Mouse (Mus musculus) kidney, embryonic 15.5 days (tissue): ENCODE measurements around the gene Gm4707. TPM values are rescaled to one million over a fixed set of nuclear protein-coding genes. Genes with fewer than 3 reads are reported as not detected.
"Not testable (repeated sequence)": the region's sequence is repeated elsewhere in the genome, so short reads cannot be mapped to it uniquely, and the experiment has no call there.

ENCODE experiments used
- ATAC-seq: fragments of 200-750 bp; cut with Nextera tagmentation; replicated peaks from 2 replicates; pipeline ENCODE4 v1.8.0; 2017; ENCODE audit warnings: moderate TSS enrichment; ENCODE audit not compliant: low FRiP score
- H3K27ac ChIP-seq: fragments of 300-500 bp; sonication (generic); 2 replicates; pipeline ENCODE4 v1.5.1; 2015; ENCODE audit warnings: mild to moderate bottlenecking, inconsistent platforms
- H3K27me3 ChIP-seq: fragments of 300-500 bp; sonication (generic); 2 replicates; pipeline ENCODE4 v1.6.1; 2015; ENCODE audit warnings: inconsistent platforms
- H3K36me3 ChIP-seq: fragments of 300-500 bp; sonication (generic); 2 replicates; pipeline ENCODE4 v1.6.1; 2015; ENCODE audit warnings: inconsistent platforms
- H3K4me1 ChIP-seq: fragments of 300-500 bp; sonication (generic); 2 replicates; pipeline ENCODE4 v1.6.1; 2015; ENCODE audit warnings: inconsistent platforms
- H3K4me2 ChIP-seq: fragments of 300-500 bp; sonication (generic); 2 replicates; pipeline ENCODE4 v1.6.1; 2015; ENCODE audit warnings: moderate library complexity, mild to moderate bottlenecking, inconsistent platforms
- H3K4me3 ChIP-seq: fragments of 300-500 bp; sonication (generic); replicated peaks from 2 replicates; pipeline ENCODE4 v1.5.1; 2015; ENCODE audit warnings: mild to moderate bottlenecking, inconsistent platforms
- H3K9ac ChIP-seq: fragments of 300-500 bp; sonication (generic); 2 replicates; pipeline ENCODE4 v1.6.1; 2015; ENCODE audit warnings: mild to moderate bottlenecking, inconsistent platforms
- H3K9me3 ChIP-seq: fragments of 300-500 bp; sonication (generic); replicated peaks from 2 replicates; pipeline ENCODE4 v1.6.1; 2016; ENCODE audit warnings: inconsistent platforms
- WGBS: fragments of 180-500 bp; shearing (Covaris S2); methylation state at CpG from one replicate; pipeline ENCODE4 v1.1.7; 2015; ENCODE audit warnings: mixed read lengths; 5-methylcytosine and 5-hydroxymethylcytosine counted together
- polyA plus RNA-seq: library from polyadenylated mRNA; unstranded; fragments of >200 nt; fragmentation: Nextera tagmentation; extraction: Ambion mirVana; gene quantifications from 2 replicates; pipeline ENCODE4 v1.2.1, GENCODE M21; 2015

Gene Gm4707
- polyA plus RNA-seq, 1 experiment from 2014 or later: 5.5 TPM

GRCm38 (mm10) chr17:71477481-71477880 lies 17.8 kb upstream of the Gm4707 start:
- no peaks in the 10 kb centered on the region for H3K36me3 ChIP-seq
- no peak overlapping the region for H3K4me3 ChIP-seq
- no peak overlapping the region for H3K9ac ChIP-seq
- H3K4me1 ChIP-seq: peaks cover 23% of the 10 kb centered on the region
- no peak for ATAC-seq
- no peaks in the 10 kb centered on the region for H3K27me3 ChIP-seq
- WGBS: 95% methylated on average over 8 of the region's 8 CpGs
- no peak overlapping the region for H3K27ac ChIP-seq
- no peaks in the 10 kb centered on the region for H3K9me3 ChIP-seq
- H3K4me2 ChIP-seq: no peak overlapping the region

- Histone ChIP-seq H3K4me1 (peaks cover 23% of the 10 kb centered on the region), H3K27me3 (no peaks in the 10 kb centered on the region), H3K4me2 (peak overlapping the region; percentile 79), H3K9ac (peak overlapping the region; percentile 92; the same call in 1 of the 2 replicates), H3K9me3 (no peaks in the 10 kb centered on the region), H3K4me3 (peak overlapping the region; percentile 98), H3K36me3 (no peaks in the 10 kb centered on the region), H3K27ac (peak overlapping the region; percentile 100; the same call in 1 of the 2 replicates)
- 70% methylated on average over 7 of the region's 7 CpGs for WGBS
- no peak for ATAC-seq
Measured at GRCm38 (mm10) chr17:71476346-71477020, 16.8 kb upstream of the Gm4707 start.

- peak overlapping the region; percentile 100 for H3K27ac ChIP-seq
- H3K4me3 ChIP-seq: peak overlapping the region; percentile 98
- H3K9ac ChIP-seq: peak overlapping the region; percentile 92
- H3K27me3 ChIP-seq: no peaks in the 10 kb centered on the region
- peak; percentile 86 for ATAC-seq
- H3K36me3 ChIP-seq: no peaks in the 10 kb centered on the region
- no peaks in the 10 kb centered on the region for H3K9me3 ChIP-seq
- WGBS: under 1% methylated on average over 31 of the region's 31 CpGs
- H3K4me1 ChIP-seq: peaks cover 23% of the 10 kb centered on the region
- peak overlapping the region; percentile 79 for H3K4me2 ChIP-seq
Measured at GRCm38 (mm10) chr17:71475705-71476089, 16.0 kb upstream of the Gm4707 start.

GRCm38 (mm10) chr17:71474762-71475704 lies 15.3 kb upstream of the Gm4707 start, which contains the start of gene Smchd1:
Gene Smchd1, minus strand, starts transcription at chr17:71475343.
- WGBS: under 1% methylated on average over 103 of the region's 109 CpGs
- peak within 1 kb of the TSS; percentile 100 for H3K27ac ChIP-seq
- no peaks in the 10 kb centered on the region for H3K9me3 ChIP-seq
- H3K4me1 ChIP-seq: peaks cover 26% of the 10 kb centered on the region
- peak within 1 kb of the TSS; percentile 98 for H3K4me3 ChIP-seq
- peak within 1 kb of the TSS; percentile 92 for H3K9ac ChIP-seq
- H3K4me2 ChIP-seq: peak within 1 kb of the TSS; percentile 79
- no peaks in the 10 kb centered on the region for H3K36me3 ChIP-seq
- peak; percentile 96 for ATAC-seq
- no peaks in the 10 kb centered on the region for H3K27me3 ChIP-seq

- H3K36me3 ChIP-seq: no peaks in the 10 kb centered on the region
- H3K4me1 ChIP-seq: peaks cover 26% of the 10 kb centered on the region
- no peak for ATAC-seq
- peak overlapping the region; percentile 98 for H3K4me3 ChIP-seq
- H3K9me3 ChIP-seq: no peaks in the 10 kb centered on the region
- H3K9ac ChIP-seq: peak overlapping the region; percentile 92
- no peaks in the 10 kb centered on the region for H3K27me3 ChIP-seq
- peak overlapping the region; percentile 100 for H3K27ac ChIP-seq
- peak overlapping the region; percentile 79 for H3K4me2 ChIP-seq
- 14% methylated on average over 8 of the region's 8 CpGs for WGBS
Measured at GRCm38 (mm10) chr17:71474128-71474527, 14.4 kb upstream of the Gm4707 start.

GRCm38 (mm10) chr17:71471261-71471660 lies 11.5 kb upstream of the Gm4707 start:
- H3K4me1 ChIP-seq: peaks cover 23% of the 10 kb centered on the region
- no peaks in the 10 kb centered on the region for H3K36me3 ChIP-seq
- H3K27me3 ChIP-seq: no peaks in the 10 kb centered on the region
- no peak for ATAC-seq
- 85% methylated on average over 2 of the region's 2 CpGs for WGBS
- H3K4me2 ChIP-seq: no peak overlapping the region
- no peaks in the 10 kb centered on the region for H3K9me3 ChIP-seq
- H3K9ac ChIP-seq: no peak overlapping the region
- H3K4me3 ChIP-seq: no peak overlapping the region
- no peak overlapping the region for H3K27ac ChIP-seq

- no peak overlapping the region for H3K27ac ChIP-seq
- H3K9me3 ChIP-seq: no peaks in the 10 kb centered on the region
- peaks cover 68% of the 10 kb centered on the region for H3K36me3 ChIP-seq
- no peaks in the 10 kb centered on the region for H3K4me1 ChIP-seq
- no peak for ATAC-seq
- WGBS: 97% methylated on average over 3 of the region's 3 CpGs
- no peak overlapping the region for H3K9ac ChIP-seq
- no peak overlapping the region for H3K4me2 ChIP-seq
- H3K27me3 ChIP-seq: no peaks in the 10 kb centered on the region
- no peak overlapping the region for H3K4me3 ChIP-seq
Measured at GRCm38 (mm10) chr17:71460312-71460711, 594 bp upstream of the Gm4707 start.

GRCm38 (mm10) chr17:71457361-71457760 lies 2.4 kb downstream of the Gm4707 start:
- not testable (repeated sequence) for H3K4me2 ChIP-seq, H3K27me3 ChIP-seq, H3K4me3 ChIP-seq, H3K9ac ChIP-seq, H3K4me1 ChIP-seq, H3K27ac ChIP-seq, ATAC-seq, H3K9me3 ChIP-seq
- peaks cover 69% of the 10 kb centered on the region for H3K36me3 ChIP-seq
- WGBS: 91% methylated on average over 6 of the region's 6 CpGs

GRCm38 (mm10) chr17:71445191-71445590 lies 14.5 kb downstream of the Gm4707 start:
- Histone ChIP-seq H3K36me3 (peaks cover 55% of the 10 kb centered on the region), H3K27ac (no peak overlapping the region), H3K4me3 (no peak overlapping the region), H3K9me3 (no peaks in the 10 kb centered on the region), H3K27me3 (no peaks in the 10 kb centered on the region), H3K4me1 (no peaks in the 10 kb centered on the region), H3K9ac (no peak overlapping the region), H3K4me2 (no peak overlapping the region)
- ATAC-seq: no peak
- 94% methylated on average over 6 of the region's 6 CpGs for WGBS

- no peak overlapping the region for H3K9ac ChIP-seq
- WGBS: 81% methylated on average over 2 of the region's 2 CpGs
- no peak overlapping the region for H3K27ac ChIP-seq
- no peak for ATAC-seq
- H3K36me3 ChIP-seq: peaks cover 57% of the 10 kb centered on the region
- no peak overlapping the region for H3K4me2 ChIP-seq
- no peak overlapping the region for H3K4me3 ChIP-seq
- H3K4me1 ChIP-seq: no peaks in the 10 kb centered on the region
- H3K9me3 ChIP-seq: no peaks in the 10 kb centered on the region
- no peaks in the 10 kb centered on the region for H3K27me3 ChIP-seq
Measured at GRCm38 (mm10) chr17:71444718-71445117, 15.0 kb downstream of the Gm4707 start.

GRCm38 (mm10) chr17:71444126-71444525 lies 15.6 kb downstream of the Gm4707 start:
- H3K27me3 ChIP-seq: no peaks in the 10 kb centered on the region
- H3K27ac ChIP-seq: no peak overlapping the region
- H3K36me3 ChIP-seq: peaks cover 57% of the 10 kb centered on the region
- no peak overlapping the region for H3K4me3 ChIP-seq
- H3K4me2 ChIP-seq: no peak overlapping the region
- no peaks in the 10 kb centered on the region for H3K4me1 ChIP-seq
- no peak overlapping the region for H3K9ac ChIP-seq
- H3K9me3 ChIP-seq: no peaks in the 10 kb centered on the region
- ATAC-seq: no peak
- WGBS: 92% methylated on average over 3 of the region's 3 CpGs

GRCm38 (mm10) chr17:71443273-71443672 lies 16.4 kb downstream of the Gm4707 start:
- H3K27ac ChIP-seq: no peak overlapping the region
- 88% methylated on average over 6 of the region's 6 CpGs for WGBS
- no peak overlapping the region for H3K9ac ChIP-seq
- H3K27me3 ChIP-seq: no peaks in the 10 kb centered on the region
- no peak for ATAC-seq
- H3K4me1 ChIP-seq: no peaks in the 10 kb centered on the region
- no peaks in the 10 kb centered on the region for H3K9me3 ChIP-seq
- no peak overlapping the region for H3K4me3 ChIP-seq
- H3K36me3 ChIP-seq: peaks cover 53% of the 10 kb centered on the region
- no peak overlapping the region for H3K4me2 ChIP-seq
